Mouse (Mus musculus) kidney, adult 2 months (tissue): ENCODE measurements at regions not wholly inside any gene's neighbourhood (a gene's known extent, or its start where the extent isn't known, plus 50 kb on each side); places are given as distances from the start of the nearest gene placed in this dataset.
"Not testable (repeated sequence)": the region's sequence is repeated elsewhere in the genome, so short reads cannot be mapped to it uniquely, and the experiment has no call there.

Experiments used
- CTCF ChIP-seq: fragments of 200-500 bp; conservative IDR thresholded peaks from 2 replicates; pipeline ENCODE4 v1.5.1; 2011; ENCODE audit warnings: low read depth, mild to moderate bottlenecking, control low read depth, low read length, moderate library complexity, mixed read lengths; ENCODE audit not compliant: insufficient read depth, insufficient read length
- POLR2A ChIP-seq: fragments of 200-500 bp; IDR thresholded peaks from one replicate; pipeline ENCODE4 v1.6.1; 2011; ENCODE audit warnings: low read depth, low read length, control low read depth

- TF ChIP-seq CTCF, POLR2A: not testable (repeated sequence)
Observed at GRCm38 (mm10) chr10:111607381-111607780, 101.3 kb downstream of the Phlda1 start.
